Mouse (Mus musculus): ENCODE results near the gene Qsox2.

GRCm38 (mm10) chr2:26182646-26183045 lies 54.7 kb downstream of the Qsox2 start:
- TF ChIP-seq CTCF (IDR thresholded peaks at IDR 0.05; ENCODE audit: low read depth) = peak; percentile 75
- no peak for TF ChIP-seq EP300 (IDR thresholded peaks at IDR 0.05; ENCODE audit: low read depth)

Data from liver, postnatal 0 days (tissue).